8 mouse cellular contexts compared by ENCODE assay signal in genomic region chr6:85511286-85512055, GRCm38 (mm10). TPM values are rescaled to one million over a fixed set of nuclear protein-coding genes. Genes with fewer than 3 reads are reported as not detected.
DNase-seq lines count a peak whose midpoint lies in the region; ATAC-seq and TF ChIP-seq lines count a peak whose summit lies in the region.

No protein-coding gene starts in this region.

- H3K36me3 ChIP-seq in limb, embryonic 14.5 days (ENCODE audit: control insufficient read depth, insufficient read depth, low read length): no peaks in the 10 kb centered on the region
- H3K36me3 ChIP-seq in midbrain, embryonic 14.5 days (ENCODE audit: control insufficient read depth, insufficient read depth, low read length): no peaks in the 10 kb centered on the region
- H3K36me3 ChIP-seq in testis, adult 2 months (ENCODE audit: control insufficient read depth, insufficient read depth, low read length): no peaks in the 10 kb centered on the region

- under 1% methylated on average over 72 of the region's 88 CpGs for WGBS in limb, embryonic 14.5 days
- WGBS in midbrain, embryonic 14.5 days: under 1% methylated on average over 88 of the region's 88 CpGs

- no peaks in the 10 kb centered on the region for H3K9me3 ChIP-seq in limb, embryonic 14.5 days (ENCODE audit: control insufficient read depth, low read length)
- H3K9me3 ChIP-seq in midbrain, embryonic 14.5 days (ENCODE audit: control insufficient read depth, low read length): no peaks in the 10 kb centered on the region

- H3K4me1 ChIP-seq in limb, embryonic 14.5 days (ENCODE audit: control insufficient read depth, insufficient read depth, low read length): peaks cover 23% of the 10 kb centered on the region
- H3K4me1 ChIP-seq in midbrain, embryonic 14.5 days (ENCODE audit: control insufficient read depth, insufficient read depth, low read length): 0 out of 2 replicates have a peak, but pooled peaks cover 10% of the 10 kb centered on the region
- peaks cover 21% of the 10 kb centered on the region for H3K4me1 ChIP-seq in testis, adult 2 months (ENCODE audit: control insufficient read depth, insufficient read depth, low read length)

- H3K4me2 ChIP-seq in limb, embryonic 14.5 days (replicated peaks; ENCODE audit: low read depth, low read length, severe bottlenecking): peak overlapping the region; percentile 44
- peak overlapping the region; percentile 79 for H3K4me2 ChIP-seq in midbrain, embryonic 14.5 days (ENCODE audit: low read length)

- H3K27ac ChIP-seq in limb, embryonic 14.5 days (replicated peaks; ENCODE audit: low read depth, low read length): no peak overlapping the region
- no peak overlapping the region for H3K27ac ChIP-seq in midbrain, embryonic 14.5 days (replicated peaks; ENCODE audit: low read depth, low read length)
- no peak overlapping the region for H3K27ac ChIP-seq in testis, adult 2 months (ENCODE audit: control insufficient read depth, insufficient read depth, low read depth, low read length)

- no peak for TF ChIP-seq POLR2A in limb, embryonic 14.5 days (IDR thresholded peaks at IDR 0.05; ENCODE audit: borderline replicate concordance, extremely low read depth, insufficient read depth, insufficient read length)
- TF ChIP-seq POLR2A in testis, adult 2 months (IDR thresholded peaks at IDR 0.05; ENCODE audit: control insufficient read depth, low read depth, low read length): no peak

- peak; percentile 11; the same call in 1 of the 2 replicates for ATAC-seq in frontal cortex, adult (ENCODE audit: low TSS enrichment)
- ATAC-seq in limb, embryonic 14.5 days (ENCODE audit: low FRiP score, low read depth): no peak
- no peak; the same call in 1 of the 2 replicates for ATAC-seq in midbrain, embryonic 14.5 days (ENCODE audit: low FRiP score, low TSS enrichment)
- ATAC-seq in erythroblast, adult 5-6 weeks (replicated peaks; ENCODE audit: low FRiP score, poor library complexity, severe bottlenecking): no peak

- peak; percentile 74 for DNase-seq in Muller cell, postnatal 12 days (ENCODE audit: inconsistent ontology term)
- peak; percentile 42 for DNase-seq in brain, adult 2 months (ENCODE audit: low read depth, low spot score)
- DNase-seq in induced T-regulatory cell, adult 2 months (ENCODE audit: low read depth): peak; percentile 25
- peak; percentile 18 for DNase-seq in limb, embryonic 14.5 days (ENCODE audit: low spot score)
- peak; percentile 53 for DNase-seq in midbrain, embryonic 14.5 days

- no peak for TF ChIP-seq CTCF in testis, adult 2 months (IDR thresholded peaks at IDR 0.05; ENCODE audit: control insufficient read depth, insufficient read depth, insufficient replicate concordance, low read depth, low read length)

- H3K27me3 ChIP-seq in limb, embryonic 14.5 days (ENCODE audit: control insufficient read depth, insufficient read depth, low read length): peaks cover 71% of the 10 kb centered on the region
- H3K27me3 ChIP-seq in midbrain, embryonic 14.5 days (ENCODE audit: control insufficient read depth, insufficient read depth, low read length): peaks cover 75% of the 10 kb centered on the region
- no peaks in the 10 kb centered on the region for H3K27me3 ChIP-seq in testis, adult 2 months (ENCODE audit: control insufficient read depth, insufficient read depth, low read length)

- H3K4me3 ChIP-seq in limb, embryonic 14.5 days (replicated peaks; ENCODE audit: low read length): peak overlapping the region; percentile 38
- peak overlapping the region; percentile 35 for H3K4me3 ChIP-seq in midbrain, embryonic 14.5 days (replicated peaks; ENCODE audit: low read depth, low read length)
- H3K4me3 ChIP-seq in testis, adult 2 months (ENCODE audit: control insufficient read depth, low read depth, low read length): peak overlapping the region; percentile 78

- H3K9ac ChIP-seq in limb, embryonic 14.5 days (ENCODE audit: low read depth, low read length, severe bottlenecking): no peak overlapping the region
- no peak overlapping the region; the same call in 1 of the 2 replicates for H3K9ac ChIP-seq in midbrain, embryonic 14.5 days (replicated peaks; ENCODE audit: low read length)

RNA-seq across cellular contexts. Expression of gene Egr4, which starts 1.9 kb away (rescaled TPM):
- 0.05 and 0.08 TPM in 2 replicates for polyA plus RNA-seq in limb, embryonic 14.5 days (2012; rRNA removed)
- polyA plus RNA-seq in limb, embryonic 14.5 days (2014; fragmentation: Nextera tagmentation; extraction: Ambion mirVana): not detected in 2 replicates
- polyA plus RNA-seq in midbrain, embryonic 14.5 days (2014; fragmentation: Nextera tagmentation; extraction: Ambion mirVana): not detected in 2 replicates
- 1.8 and 2.0 TPM in 2 replicates for polyA plus RNA-seq in testis, adult 2 months (2012; rRNA removed)
- not detected in 2 replicates for total RNA-seq in erythroblast, adult 5-6 weeks (2015; ENCODE audit: low replicate concordance)
- not detected in 2 replicates for total RNA-seq in erythroblast, adult 5-6 weeks (2017; ENCODE audit: low replicate concordance)

RNA-seq across cellular contexts. Expression of gene Fbxo41, which starts 8.7 kb away (rescaled TPM):
- polyA plus RNA-seq in limb, embryonic 14.5 days (2012; rRNA removed): 1.7 and 2.5 TPM in 2 replicates
- polyA plus RNA-seq in limb, embryonic 14.5 days (2014; fragmentation: Nextera tagmentation; extraction: Ambion mirVana): 0.45 and 0.48 TPM in 2 replicates
- polyA plus RNA-seq in midbrain, embryonic 14.5 days (2014; fragmentation: Nextera tagmentation; extraction: Ambion mirVana): 10.1 and 11.4 TPM in 2 replicates
- polyA plus RNA-seq in testis, adult 2 months (2012; rRNA removed): 0.37 and 0.52 TPM in 2 replicates
- total RNA-seq in erythroblast, adult 5-6 weeks (2015; ENCODE audit: low replicate concordance): not detected in 2 replicates
- not detected in 2 replicates for total RNA-seq in erythroblast, adult 5-6 weeks (2017; ENCODE audit: low replicate concordance)

RNA-seq across cellular contexts. Expression of gene Pradc1, which starts 59.7 kb away (rescaled TPM):
- 27.6 and 30.0 TPM in 2 replicates for polyA plus RNA-seq in limb, embryonic 14.5 days (2012; rRNA removed)
- polyA plus RNA-seq in limb, embryonic 14.5 days (2014; fragmentation: Nextera tagmentation; extraction: Ambion mirVana): 26.8 and 29.6 TPM in 2 replicates
- 15.0 and 18.5 TPM in 2 replicates for polyA plus RNA-seq in midbrain, embryonic 14.5 days (2014; fragmentation: Nextera tagmentation; extraction: Ambion mirVana)
- polyA plus RNA-seq in testis, adult 2 months (2012; rRNA removed): 20.7 and 21.5 TPM in 2 replicates
- 13.8 TPM in 2 replicates for total RNA-seq in erythroblast, adult 5-6 weeks (2015; ENCODE audit: low replicate concordance)
- 5.7 and 8.1 TPM in 2 replicates for total RNA-seq in erythroblast, adult 5-6 weeks (2017; ENCODE audit: low replicate concordance)

Comparison
In these comparisons a context has a peak if more than half of its experiments do, and no peak if none do; other contexts are left out.
1. DNase-seq: peak in every context shown above with its lines; median percentile 74 in Muller cell, postnatal 12 days; 53 in midbrain, embryonic 14.5 days; 42 in brain, adult 2 months; 25 in induced T-regulatory cell, adult 2 months; 18 in limb, embryonic 14.5 days.